Mouse (Mus musculus) gastrocnemius, postnatal 36 days (tissue): ENCODE data around the gene Cobll1. TPM values are rescaled to one million over a fixed set of nuclear protein-coding genes. Genes with fewer than 3 reads are reported as not detected.

ENCODE experiments used
- DNase-seq, 2 experiments: peaks; one replicate each; pipeline ENCODE4 v3.0.0; 2022
- intact Hi-C: fragments of 180-260 bp; cut with DNase I; formaldehyde crosslinking; loops from one replicate; pipeline ENCODE4 v1.15.1; 2025
- total RNA-seq, 2 experiments: library from RNA; stranded (reverse); gene quantifications; 2 replicates each; pipeline ENCODE4 v1.2.3; 2021

The Cobll1 gene
- total RNA-seq, 2 experiments from 2014 or later = 2.9 to 5.0 TPM

- no peak for DNase-seq
- intact Hi-C loops = loop anchor here (5.0 kb wide), 1 partner anchor 90 kb away; no protein-coding TSS in a partner anchor
Observed at GRCm38 (mm10) chr2:65237610-65238170, 1.5 kb downstream of the Cobll1 start.

GRCm38 (mm10) chr2:65237116-65237515 is 2.1 kb downstream of the Cobll1 start:
- intact Hi-C loops = loop anchor here (5.0 kb wide), 1 partner anchor 90 kb away; no protein-coding TSS in a partner anchor
- DNase-seq = no peak

DNA sequence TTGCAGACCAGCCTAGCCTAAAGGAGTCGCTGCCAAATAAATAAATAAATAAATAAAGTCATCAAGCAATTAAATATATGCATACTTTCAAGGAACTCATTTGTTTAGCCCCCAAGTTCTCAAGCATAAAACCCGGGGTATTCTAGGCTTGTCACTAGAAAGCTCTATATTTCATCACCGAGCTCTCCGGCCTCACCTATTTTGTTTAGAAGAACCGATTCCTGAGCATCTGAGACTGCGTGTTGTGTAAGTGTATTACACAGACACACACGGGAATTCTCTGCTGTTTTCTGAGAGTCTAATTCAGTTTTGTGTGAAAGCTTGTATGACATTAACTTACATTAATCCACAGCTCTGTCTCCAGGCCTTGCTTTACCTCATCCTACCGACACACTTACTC is 2.6 kb downstream of the Cobll1 start:
- no peak for DNase-seq
- intact Hi-C loops = loop anchor here (5.0 kb wide), 1 partner anchor 89 kb away; no protein-coding TSS in a partner anchor

DNA sequence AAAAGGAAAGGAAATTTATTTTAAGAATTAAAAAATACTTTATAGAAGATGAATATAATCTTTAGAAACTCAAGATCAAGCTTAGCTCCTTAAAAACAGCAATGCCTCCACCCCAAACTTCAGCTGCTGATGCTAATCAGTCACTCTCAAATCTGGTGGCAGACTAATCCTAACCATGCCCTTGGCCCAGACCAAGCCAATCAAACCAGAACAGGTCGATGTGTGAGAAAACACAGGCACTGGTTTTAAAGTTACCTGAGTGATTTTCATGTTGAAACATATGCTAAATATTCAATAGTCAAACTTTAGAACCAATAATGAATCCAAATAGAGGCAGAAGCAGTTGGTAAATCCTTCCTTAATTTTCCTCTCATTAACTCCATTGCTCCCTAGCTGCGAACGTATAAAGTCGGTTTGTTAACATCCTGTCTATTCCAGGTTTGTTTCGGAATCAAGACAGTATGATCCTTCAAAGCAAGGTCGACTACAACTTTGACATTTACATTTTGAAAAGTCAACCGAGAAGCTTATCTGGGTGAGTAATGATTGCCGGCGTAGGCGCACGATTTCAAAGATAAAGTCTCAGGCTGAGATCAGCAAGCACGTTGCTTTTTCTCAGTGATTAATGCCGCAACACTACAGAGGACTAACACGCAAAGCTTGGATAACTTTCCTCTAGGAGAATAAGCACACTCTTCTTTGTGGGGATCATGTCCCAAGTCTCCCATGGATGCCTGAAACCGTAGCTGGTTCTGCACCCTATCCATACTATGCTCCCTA is 6.3 kb downstream of the Cobll1 start:
- intact Hi-C loops = no loop called here
- DNase-seq = no peak

GRCm38 (mm10) chr2:65228426-65228825 is 10.8 kb downstream of the Cobll1 start:
- no peak for DNase-seq
- intact Hi-C loops = no loop called here

- no peak for DNase-seq
- intact Hi-C loops = no loop called here
Observed at GRCm38 (mm10) chr2:65227898-65228290, 11.3 kb downstream of the Cobll1 start.

GRCm38 (mm10) chr2:65227154-65227897 is 11.9 kb downstream of the Cobll1 start:
- no peak for DNase-seq
- intact Hi-C loops = no loop called here

- intact Hi-C loops = no loop called here
- no peak for DNase-seq
Observed at GRCm38 (mm10) chr2:65226494-65226893, 12.7 kb downstream of the Cobll1 start.

GRCm38 (mm10) chr2:65223956-65224735 is 15.1 kb downstream of the Cobll1 start:
- intact Hi-C loops = no loop called here
- no peak for DNase-seq

GRCm38 (mm10) chr2:65223012-65223411 is 16.2 kb downstream of the Cobll1 start:
- intact Hi-C loops = no loop called here
- DNase-seq = no peak

- no peak for DNase-seq
- intact Hi-C loops = no loop called here
Observed at GRCm38 (mm10) chr2:65221646-65222045, 17.6 kb downstream of the Cobll1 start.

- DNase-seq = peak; percentile 25 to 31
- intact Hi-C loops = no loop called here
Observed at GRCm38 (mm10) chr2:65220563-65220962, 18.6 kb downstream of the Cobll1 start.

- no peak for DNase-seq
- intact Hi-C loops = no loop called here
Observed at GRCm38 (mm10) chr2:65219375-65220135, 19.6 kb downstream of the Cobll1 start.

- peak in 1 of 2 experiments; percentile 22 for DNase-seq
- intact Hi-C loops = no loop called here
Observed at GRCm38 (mm10) chr2:65218318-65218717, 20.9 kb downstream of the Cobll1 start.

DNA sequence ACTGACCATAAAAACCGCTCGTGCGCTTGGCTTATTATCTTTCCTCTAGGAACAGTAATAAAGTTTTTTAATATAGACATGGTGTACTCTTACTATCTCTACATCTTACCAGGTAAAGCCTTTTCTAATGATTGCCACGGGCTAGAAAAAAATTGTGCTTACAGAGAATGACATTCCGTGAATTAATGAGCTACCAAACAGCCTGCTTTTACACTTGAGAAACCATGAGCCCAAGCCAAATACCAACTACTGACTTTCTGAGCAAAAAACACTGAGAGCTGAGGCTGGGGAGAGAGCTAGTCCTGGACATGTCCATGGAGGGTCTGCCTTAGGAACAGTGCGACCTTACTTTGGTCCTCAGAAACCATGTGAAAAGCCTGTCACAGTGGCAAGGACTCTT is 21.5 kb downstream of the Cobll1 start:
- intact Hi-C loops = no loop called here

GRCm38 (mm10) chr2:65216163-65216562 is 23.0 kb downstream of the Cobll1 start:
- no peak for DNase-seq
- intact Hi-C loops = no loop called here

More for the DNA sequence above, 21.5 kb downstream of the Cobll1 start:
- DNase-seq = no peak

DNA sequence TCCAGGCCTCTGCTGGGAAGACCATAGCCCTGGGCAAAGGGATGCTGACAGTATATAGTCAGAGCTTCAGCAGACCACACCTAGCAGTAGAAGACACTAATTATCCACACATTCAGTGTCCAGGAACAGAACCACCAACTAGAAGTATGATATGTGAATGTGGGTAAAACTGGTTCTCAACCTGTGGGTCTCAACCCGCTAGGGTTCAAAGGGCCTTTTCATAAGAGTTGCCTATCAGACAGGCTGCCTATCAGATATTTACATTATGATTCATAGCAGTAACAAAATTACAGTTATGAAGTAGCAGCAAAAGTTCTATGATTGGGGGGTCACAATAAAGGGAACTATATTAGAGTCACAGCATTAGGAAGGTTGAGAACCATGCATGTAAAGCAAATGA is 24.6 kb downstream of the Cobll1 start:
- intact Hi-C loops = no loop called here
- DNase-seq = no peak

DNA sequence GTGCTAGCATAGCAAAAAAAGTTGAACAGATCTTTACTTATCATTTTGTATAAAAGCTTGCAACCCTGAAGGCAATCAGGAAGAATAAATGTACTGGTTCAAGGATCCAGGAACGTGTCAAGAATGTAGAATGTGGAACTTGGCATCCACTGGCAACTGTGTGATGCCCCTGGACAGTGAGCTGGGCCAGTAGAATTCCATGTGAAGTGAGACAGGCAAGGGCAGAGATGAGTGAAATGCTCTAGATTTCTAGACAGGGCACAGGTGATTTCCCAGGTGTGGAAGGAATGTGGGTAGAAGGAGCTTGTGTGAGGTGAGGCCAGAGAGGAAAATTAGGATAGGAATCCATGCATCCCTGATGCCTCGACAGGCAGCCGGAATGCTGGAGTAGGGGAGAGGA is 25.5 kb downstream of the Cobll1 start:
- intact Hi-C loops = no loop called here
- DNase-seq = no peak

DNA sequence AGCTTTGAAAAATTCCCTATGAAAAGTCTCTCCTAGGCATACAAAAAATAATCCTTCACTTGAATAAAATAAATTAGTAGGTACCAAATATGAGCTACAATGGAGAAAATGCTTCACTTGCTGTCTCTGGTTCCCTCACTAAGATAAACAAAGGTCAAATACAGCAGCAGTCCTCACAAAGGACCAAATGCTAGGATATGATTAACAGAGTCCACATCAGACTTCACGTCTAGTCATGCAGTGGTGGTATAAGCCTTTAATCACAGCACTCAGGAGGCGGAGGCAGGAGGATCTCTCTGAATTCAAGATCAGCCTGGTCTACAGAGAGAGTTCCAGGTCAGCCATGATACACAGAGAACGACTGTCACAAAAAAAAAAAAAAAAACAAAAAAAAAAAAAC is 27.6 kb downstream of the Cobll1 start:
- no peak for DNase-seq
- intact Hi-C loops = no loop called here

DNA sequence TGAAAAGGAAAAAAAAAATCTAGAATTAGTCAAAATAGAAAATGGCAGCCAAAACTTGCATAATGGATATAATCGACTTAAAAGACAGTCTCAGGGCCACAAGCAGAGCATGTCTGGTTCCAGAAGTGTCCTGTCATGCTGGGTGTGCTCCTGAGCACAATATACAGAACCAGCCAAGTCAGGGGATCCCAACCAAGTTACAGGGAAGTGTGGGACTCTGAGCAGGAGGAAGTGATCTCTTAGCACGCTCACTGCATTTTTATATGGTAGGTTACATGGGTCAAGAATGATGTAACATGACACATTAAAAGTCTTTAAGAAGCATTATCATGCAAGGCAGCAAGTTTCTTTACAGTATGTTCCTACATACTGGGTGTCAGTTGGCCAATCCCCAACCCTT is 31.5 kb downstream of the Cobll1 start:
- DNase-seq = no peak
- intact Hi-C loops = no loop called here
